Mouse (Mus musculus): ENCODE results near the gene Slc28a1. TPM values are rescaled to one million over a fixed set of nuclear protein-coding genes. Genes with fewer than 3 reads are reported as not detected.

Gene Slc28a1
- not detected in 2 replicates for total RNA-seq (2017)

DNA sequence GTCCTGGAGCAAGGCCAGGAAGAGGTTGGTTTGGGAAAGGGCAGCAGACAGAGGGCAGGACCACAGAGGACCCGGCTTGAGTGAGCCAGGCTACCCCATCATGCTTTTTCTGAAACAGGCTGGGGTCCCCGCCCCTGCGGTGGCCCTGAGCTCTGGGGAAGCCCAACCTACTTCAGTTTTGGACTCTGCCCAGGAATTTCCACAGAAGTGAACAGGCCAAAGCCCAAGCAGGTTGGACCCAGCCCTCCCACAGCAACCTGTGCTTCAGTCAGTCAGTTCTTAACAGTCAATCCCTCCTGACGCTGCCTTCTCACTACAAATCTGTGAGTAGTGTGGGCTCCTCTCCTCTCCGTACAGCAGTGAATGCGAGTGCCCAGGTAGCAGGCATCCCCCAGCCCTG is at the start of gene Slc28a1:
Gene Slc28a1, plus strand, starts transcription at position 245 of the 400 bp plus-strand sequence.
- ATAC-seq (replicated peaks; ENCODE audit: low read depth, poor library complexity, severe bottlenecking) = no peak

DNA sequence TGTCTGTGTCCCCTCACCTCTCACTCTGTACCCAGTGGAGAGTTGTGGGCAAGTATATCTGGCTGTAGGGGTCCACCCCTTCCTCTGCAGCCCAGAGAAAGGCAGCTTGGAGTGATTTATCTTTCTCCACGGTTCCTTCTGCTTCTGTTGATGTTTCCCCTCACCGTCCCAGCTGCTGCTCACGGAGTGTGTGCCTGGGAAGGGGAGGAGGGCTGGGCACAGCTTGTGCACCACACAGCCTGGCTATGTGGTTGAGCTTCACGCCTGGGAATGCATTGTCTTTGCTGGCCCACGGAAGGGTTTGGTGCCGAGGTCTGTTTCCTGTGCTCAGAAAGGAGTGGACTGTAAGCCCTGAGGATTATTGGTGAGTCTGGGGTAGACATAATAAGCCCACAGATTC is 47.9 kb upstream of the Slc28a1 start:
- ATAC-seq (replicated peaks; ENCODE audit: low read depth, poor library complexity, severe bottlenecking) = peak; percentile 93

DNA sequence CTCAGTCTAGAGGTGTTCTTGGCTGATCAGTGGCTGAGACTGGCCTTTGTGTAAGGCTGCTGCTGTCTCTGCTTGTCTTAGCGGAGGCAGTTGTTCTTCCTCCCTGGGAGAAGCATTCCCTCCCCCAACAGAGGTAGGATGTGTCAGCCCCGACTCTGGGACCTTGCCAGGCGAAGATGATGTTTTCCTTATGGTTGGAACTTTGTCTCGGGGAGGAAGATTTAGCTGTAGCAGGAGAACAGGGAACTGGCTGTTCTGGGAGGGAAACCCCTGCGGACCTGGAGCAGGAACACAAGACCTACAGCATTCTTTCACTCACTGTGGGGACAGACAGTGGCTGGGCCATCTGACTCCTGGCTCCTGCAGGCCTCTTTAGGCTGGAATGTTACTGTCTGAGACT is 42.1 kb upstream of the Slc28a1 start:
- no peak for ATAC-seq (replicated peaks; ENCODE audit: low read depth, poor library complexity, severe bottlenecking)

DNA sequence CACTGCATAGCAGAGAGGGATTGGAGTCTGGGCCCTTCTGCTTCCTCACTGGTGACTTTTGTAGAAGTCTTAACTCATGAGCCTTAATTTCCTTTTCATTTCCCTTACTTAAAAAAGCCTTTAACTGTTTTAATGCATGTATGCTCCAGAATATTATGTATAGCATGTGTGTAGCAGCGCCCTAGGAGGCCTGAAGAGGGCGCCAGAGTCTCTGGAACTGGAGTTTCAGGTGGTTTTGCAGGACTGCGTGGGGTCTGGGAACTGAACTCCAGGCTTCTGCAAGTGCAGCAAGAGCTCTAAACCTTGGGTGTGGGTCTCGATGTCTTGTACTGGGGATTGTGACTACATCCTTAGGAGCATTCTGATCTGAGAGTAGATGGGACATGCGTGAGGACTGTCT is 41.3 kb upstream of the Slc28a1 start:
- ATAC-seq (replicated peaks; ENCODE audit: low read depth, poor library complexity, severe bottlenecking) = no peak

DNA sequence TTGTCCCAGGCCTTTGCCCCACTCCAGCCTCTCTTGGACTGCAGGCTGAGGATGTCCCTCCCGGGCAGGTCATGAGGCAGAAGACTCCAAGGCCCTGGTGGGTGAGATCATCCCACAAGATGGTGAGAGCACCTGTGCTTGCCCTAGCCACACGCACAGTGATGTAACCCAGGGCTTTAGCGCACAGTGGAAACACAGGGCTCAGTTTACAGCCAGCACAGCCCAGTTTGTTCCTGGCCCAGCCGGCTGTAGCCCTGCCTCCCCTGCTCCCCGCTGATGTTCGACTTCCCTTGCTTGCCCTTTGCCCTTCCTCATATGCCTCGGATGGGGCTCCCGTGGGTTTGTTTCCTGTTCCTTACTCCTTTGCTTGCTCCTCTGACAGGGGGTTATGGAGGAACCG is 40.1 kb upstream of the Slc28a1 start:
- ATAC-seq (replicated peaks; ENCODE audit: low read depth, poor library complexity, severe bottlenecking) = peak; percentile 61

DNA sequence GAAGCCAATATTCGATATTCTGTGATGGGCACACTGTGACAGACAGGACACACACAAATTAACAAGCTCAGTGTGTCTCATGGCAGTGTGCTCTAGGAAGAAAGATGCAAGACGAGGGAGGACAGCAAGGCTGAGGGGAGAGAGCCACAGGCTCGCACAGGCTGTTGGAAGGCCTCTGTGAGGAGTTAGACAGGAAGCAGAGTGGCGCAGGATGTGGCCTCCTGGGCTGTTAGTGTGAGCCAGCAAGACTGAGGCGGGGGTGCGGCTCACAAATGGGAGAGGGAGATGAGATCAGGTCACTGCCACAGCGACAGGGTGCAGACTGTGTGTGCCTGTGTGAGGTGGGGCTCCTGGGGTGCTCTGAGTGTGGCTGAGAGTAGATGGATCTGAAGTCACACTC is 39.3 kb upstream of the Slc28a1 start:
- peak; percentile 81 for ATAC-seq (replicated peaks; ENCODE audit: low read depth, poor library complexity, severe bottlenecking)

DNA sequence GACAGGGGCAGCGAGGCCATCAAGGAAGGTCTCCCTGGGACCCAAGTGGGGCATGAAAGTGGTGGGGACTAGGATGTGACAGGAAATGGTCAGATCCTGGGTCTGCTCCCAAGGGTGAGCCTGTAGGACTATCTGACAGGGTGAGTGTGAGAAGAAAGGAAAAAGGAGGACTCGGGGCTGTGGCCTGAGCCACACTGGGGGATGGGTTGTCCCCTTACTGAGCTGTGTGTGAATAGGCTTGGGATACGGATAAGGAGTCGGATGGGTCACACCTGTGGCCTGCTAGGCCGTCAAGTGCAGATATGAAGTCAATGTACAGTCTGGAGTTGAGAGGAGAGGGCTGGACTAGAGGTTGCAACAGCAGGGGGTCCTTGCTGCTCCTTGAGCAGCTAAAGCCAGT is 38.9 kb upstream of the Slc28a1 start:
- no peak for ATAC-seq (replicated peaks; ENCODE audit: low read depth, poor library complexity, severe bottlenecking)

DNA sequence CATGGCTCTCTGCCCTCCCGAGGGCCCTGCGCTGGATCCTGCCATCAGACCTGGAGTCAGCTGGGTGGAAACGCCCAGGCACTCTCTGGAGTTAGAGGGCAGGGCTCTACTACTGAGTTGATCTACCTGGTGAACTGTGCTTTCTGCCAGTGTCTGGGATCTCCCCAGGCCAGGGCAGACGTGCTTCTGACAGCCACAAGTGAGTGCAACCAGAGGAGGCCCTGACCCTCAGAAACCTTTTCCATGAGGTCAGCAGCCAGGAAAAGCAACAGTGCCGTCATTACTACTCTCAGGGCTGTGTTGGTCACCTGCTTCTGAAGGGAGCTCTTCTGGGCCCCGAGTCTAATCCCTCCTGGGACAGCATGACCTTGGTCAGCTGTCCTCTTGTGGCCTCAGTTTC is 37.6 kb upstream of the Slc28a1 start:
- no peak for ATAC-seq (replicated peaks; ENCODE audit: low read depth, poor library complexity, severe bottlenecking)

DNA sequence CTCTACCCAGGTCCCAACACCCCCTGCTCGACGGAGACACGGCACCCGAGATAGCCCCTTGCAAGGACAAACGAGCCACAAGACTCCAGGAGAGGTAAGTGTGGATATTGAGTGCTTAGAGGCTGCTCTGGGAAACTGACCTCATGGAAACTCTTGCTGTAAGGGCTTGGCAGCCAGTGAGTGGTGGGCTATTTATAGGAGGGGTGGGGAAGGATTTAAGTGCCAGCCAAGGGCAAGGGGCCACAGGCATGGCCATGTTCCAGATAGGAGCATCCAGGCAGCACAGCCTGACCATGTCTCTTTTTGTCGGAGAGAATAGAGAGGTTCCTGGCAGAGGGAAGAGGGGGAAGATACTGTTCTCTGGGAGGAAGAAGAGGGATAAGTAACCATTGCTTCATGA is 35.9 kb upstream of the Slc28a1 start:
- no peak for ATAC-seq (replicated peaks; ENCODE audit: low read depth, poor library complexity, severe bottlenecking)

DNA sequence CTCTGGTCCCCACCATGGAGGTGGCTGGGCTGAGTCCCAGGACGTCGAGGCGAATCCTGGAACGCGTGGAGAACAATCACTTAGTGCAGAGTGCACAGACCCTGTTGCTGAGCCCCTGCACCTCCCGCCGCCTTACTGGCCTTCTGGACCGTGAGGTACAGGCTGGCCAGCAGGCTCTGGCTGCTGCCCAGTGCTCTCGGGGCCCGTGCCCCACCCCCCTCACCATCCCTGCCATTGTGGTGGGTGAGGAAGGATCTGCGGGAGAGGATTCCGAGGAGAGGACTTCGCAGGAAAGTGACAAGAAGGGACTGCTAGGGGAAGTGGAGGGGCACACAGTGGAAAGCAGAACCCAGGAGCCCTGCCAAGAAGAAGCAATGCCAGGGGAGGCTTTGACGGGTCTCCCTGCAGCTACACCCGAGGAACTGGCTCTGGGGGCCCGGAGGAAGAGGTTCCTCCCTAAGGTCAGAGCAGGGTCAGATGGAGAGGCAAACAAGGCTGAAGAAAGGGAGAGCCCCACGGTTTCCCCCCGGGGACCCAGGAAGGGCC is 21.1 kb upstream of the Slc28a1 start:
- peak; percentile 29; the same call in 1 of the 2 replicates for ATAC-seq (replicated peaks; ENCODE audit: low read depth, poor library complexity, severe bottlenecking)

DNA sequence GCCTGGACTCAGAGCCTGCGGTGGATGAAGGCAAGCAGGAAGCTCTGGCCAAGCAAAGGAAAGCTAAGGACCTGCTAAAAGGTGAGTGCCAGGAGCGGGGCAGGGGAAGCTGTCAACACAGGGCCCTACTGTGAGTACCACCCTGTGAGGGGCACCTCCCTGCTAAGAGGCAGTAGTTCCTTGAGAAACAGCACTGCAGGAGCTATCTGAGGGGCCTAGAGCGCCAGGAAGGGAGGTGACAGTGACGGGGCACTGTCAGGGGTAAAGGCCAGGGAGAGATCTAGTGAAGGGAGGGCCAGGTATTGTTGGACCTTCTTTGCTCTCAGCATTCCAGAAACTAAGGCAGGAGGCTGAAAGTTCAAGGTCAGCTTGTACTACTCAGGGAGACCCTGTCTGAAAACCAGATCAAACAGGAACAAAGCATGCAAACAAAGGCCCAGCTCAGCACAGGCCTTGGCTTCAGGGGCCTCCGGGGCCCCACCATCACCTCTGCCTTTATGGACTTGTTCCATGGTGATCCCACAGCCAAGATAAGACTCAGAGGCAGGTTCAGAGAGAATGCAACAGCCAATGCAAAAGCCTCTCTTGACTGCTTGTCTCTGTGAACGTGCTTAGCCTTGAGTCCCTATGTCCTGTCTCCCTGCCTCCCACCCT is 20.4 kb upstream of the Slc28a1 start:
- no peak for ATAC-seq (replicated peaks; ENCODE audit: low read depth, poor library complexity, severe bottlenecking)

DNA sequence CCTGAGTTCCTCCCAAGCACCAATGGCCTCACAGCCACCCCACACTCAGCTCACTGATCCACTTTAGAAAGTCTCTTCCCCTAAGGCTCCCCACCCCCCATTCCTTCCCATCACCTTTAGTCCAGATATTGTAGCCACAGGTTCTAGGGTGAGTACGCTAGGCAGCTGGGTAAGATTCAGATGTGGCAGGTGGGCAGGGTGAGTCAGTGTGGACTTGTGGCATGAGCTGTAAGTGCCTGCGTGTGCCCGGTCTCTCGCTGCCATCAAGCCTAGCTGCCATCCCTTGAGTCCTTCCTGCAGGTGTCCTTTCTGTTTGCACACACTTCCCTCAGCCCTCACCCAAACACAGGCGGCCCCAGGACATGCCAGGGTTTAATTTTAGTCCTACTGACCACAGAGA is 14.3 kb upstream of the Slc28a1 start:
- ATAC-seq (replicated peaks; ENCODE audit: low read depth, poor library complexity, severe bottlenecking) = no peak

DNA sequence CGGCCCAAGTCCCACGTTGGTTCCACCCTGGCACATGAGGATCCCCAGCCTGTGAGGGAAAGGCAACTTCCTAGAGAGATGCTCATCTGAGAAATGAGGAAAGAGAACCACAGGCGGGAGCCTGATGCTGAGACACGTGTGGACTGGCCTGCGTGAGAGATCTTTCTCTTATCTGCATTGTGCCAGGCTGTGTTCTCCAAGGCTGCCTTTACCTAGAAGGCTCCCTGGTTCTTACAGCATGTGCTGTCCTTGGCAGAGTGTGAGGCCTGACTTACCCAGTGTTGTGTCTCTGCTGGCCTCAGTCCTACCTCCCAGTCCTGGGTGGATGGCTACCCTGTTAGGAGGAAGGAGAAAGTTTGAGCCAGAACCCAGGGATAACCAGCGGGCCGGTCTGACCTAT is 11.7 kb upstream of the Slc28a1 start:
- no peak for ATAC-seq (replicated peaks; ENCODE audit: low read depth, poor library complexity, severe bottlenecking)

DNA sequence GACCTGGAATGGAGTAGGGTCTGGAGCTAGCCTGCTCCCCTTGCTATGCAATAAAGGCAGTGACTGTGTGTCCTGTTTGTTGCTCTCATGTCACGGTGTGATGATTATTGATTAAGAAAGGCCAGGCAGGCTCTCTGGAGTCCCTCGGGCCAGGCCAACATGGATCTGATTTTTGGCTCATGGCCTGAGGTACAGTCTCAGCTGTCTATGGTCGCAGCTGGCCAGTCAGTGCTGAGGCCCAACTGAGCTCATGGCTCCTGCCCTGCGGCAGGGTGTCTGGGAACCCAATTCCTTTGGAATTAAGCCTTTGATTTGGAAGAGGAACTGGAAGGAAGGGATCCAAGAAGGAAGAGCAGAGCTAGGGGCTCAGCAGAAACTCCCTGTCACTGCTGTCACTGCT is 9.1 kb upstream of the Slc28a1 start:
- ATAC-seq (replicated peaks; ENCODE audit: low read depth, poor library complexity, severe bottlenecking) = no peak

DNA sequence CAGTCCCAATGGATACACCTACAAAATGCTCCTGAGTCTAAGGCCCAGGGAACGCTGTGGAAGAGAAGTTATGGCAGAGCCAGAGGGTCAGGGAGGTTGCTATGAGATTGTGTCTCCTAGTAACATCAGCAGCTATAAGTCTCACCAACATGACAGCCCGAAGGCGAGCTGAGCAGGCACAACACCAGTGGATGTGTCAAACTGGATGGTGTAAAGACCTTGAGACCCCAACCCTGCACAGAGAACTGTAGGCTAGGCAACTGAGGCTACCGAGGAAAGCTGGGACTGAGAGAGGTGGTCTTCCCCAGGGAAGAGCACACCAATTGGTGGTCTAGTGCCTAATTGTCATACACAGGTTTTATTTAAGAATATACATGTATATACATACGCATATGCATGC is 6.4 kb upstream of the Slc28a1 start:
- no peak for ATAC-seq (replicated peaks; ENCODE audit: low read depth, poor library complexity, severe bottlenecking)

DNA sequence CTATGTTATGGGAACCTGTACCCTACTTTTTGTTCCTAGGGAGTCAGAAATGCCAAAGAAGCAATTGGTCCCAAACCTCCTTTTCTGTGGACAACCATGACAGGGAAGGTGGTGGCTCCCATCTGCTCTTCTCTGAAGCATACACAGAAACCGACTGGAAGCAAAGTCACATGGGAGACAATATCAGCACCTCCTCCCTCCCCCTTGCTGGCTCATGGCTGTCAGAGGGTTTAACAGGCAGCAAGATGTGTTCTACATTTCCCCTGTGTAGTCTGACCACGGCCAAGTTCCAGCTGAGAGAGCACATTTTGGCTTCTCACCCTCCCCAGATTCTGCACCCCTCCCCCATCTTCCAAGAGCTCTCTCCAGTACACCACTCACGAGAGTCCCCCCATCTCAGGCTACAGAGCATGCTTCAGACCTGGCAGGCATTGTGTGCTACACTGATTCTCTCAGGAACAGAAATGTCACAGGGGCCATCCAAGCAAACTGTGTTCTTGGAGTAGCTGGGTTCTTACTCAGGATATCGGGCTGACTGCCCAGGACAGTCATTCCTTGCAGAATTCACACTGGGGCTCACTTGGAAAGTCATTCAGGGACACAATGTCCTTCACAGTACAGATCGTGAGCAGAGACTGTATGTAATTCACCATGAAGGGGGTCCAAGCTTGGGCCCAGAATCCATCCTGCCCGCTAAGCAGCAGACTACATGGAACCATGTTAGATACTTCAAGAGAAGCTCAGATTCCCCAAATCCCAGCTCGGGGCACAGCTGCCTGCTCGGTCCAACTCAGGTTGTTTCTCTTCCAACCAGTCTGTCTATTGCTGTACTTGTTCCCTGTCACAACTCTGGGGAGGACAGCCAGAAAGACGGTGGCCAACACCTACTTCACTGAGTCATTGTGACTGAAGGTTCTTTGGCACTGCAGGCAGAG is 4.6 kb upstream of the Slc28a1 start:
- ATAC-seq (replicated peaks; ENCODE audit: low read depth, poor library complexity, severe bottlenecking) = no peak

DNA sequence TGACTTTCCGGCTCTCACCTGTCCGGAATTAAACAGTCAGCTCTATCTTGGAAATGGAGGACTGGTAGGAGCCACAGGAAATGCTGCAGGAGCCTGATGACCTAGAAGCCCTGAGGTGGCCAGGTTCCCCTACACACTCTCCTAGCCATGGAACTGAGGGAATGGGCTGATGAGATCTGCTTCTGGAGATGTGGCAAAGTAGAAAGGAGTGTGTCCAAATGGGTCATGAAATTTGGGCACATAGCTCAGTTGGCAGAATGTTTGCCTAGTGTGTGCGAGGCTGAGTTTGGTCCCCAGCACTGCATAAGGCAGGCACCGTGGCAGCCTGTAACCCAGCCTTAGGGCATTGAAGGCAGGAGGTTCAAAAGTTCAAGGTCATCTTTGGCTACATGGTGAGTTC is 3.8 kb upstream of the Slc28a1 start:
- no peak for ATAC-seq (replicated peaks; ENCODE audit: low read depth, poor library complexity, severe bottlenecking)

DNA sequence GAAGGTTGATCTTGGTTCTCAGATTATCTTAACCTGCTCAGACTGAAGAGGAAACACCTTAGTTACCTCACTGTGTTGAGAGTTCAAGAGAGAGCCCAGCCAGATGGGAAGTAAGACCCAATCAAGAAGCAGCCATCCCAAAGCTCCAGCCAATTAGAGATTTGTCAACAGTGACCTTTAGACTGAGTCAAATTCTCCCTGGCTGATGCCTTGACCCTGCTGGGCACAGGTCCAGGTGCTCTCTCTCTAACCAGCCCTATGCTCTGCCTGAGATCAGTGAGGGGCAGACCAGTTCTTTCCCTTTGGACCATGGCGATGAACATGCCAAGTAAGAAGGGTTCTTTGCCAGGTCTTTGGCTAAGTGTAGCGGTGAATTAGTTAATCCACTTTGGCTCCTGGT is 2.9 kb upstream of the Slc28a1 start:
- ATAC-seq (replicated peaks; ENCODE audit: low read depth, poor library complexity, severe bottlenecking) = no peak

DNA sequence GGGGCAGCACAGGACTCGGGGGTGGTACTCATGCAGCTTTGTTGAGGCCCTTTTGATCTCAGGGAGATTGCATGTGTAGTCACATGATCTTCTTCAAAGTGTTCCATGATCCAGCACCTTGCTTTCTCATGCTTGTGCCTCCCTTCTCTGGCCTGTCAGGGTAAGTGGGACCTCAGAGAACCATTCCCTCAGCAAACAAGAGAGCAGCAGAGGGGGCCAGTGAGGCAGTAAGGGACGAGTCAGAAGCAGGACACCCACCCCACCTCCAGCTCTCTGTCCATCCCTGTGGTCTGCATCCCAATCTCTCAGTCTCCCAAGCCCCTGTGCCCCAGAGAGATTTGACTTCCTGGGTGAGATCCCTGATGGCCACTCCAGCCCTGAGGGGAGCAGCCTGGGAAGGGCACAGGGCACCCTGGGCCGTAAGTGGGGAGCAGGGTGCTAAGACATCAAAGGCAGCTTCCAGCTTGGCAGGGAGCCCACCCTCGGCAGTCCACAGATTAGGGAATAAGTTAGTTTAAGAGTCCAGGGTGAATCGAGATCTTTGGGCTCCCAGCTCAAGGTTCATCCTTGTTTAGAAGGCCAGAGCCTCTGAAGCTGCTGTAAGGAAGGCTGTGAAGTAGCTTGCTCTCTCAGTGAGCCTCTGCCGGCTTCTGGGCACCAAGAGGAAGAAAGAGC is 1.8 kb upstream of the Slc28a1 start:
- ATAC-seq (replicated peaks; ENCODE audit: low read depth, poor library complexity, severe bottlenecking) = no peak

DNA sequence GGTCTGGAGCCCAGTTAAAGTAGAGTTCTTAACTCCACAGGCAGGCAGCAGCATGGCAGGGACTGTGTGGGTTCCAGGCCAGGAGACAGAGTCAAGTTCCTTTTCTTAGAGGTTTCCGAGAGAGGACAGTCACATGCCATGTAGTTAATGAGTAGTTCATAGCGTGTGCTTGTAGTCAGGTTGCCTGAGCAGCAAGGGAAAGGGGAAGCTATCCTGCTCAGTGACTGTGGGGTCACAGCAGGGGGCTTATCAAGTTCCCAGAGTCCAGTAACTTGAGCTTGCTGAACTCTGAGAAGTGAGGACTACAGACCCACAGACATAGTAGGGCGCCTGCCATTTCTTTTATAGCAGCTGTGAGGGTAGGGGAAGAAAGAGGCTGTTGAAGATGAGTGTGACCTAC is 6.5 kb downstream of the Slc28a1 start:
- peak; percentile 61 for ATAC-seq (replicated peaks; ENCODE audit: low read depth, poor library complexity, severe bottlenecking)

DNA sequence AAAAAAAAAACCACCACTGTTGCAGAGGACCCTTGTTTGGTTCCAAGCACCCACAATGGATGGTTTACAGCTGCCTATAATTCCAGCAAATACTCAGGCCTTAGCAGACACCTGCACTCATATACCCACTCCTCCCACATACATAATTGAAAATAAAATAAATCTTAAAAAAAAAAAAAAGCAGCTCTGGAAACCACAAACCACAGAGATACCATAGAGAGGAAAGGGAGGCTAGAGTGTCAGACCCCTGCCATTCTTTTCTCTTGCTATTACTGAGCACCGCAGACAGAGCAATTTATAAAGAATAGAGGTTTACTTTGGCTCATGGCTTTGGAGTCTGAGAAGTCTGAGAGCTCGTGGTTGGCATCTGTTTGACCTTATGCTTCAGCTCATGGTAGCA is 8.2 kb downstream of the Slc28a1 start:
- peak; percentile 61 for ATAC-seq (replicated peaks; ENCODE audit: low read depth, poor library complexity, severe bottlenecking)

Data from common myeloid progenitor, adult 5-6 weeks (primary cell).